Mouse (Mus musculus): ENCODE results near the gene Trim30b.
"Not testable (repeated sequence)": the region's sequence is repeated elsewhere in the genome, so short reads cannot be mapped to it uniquely, and the experiment has no call there.

The Trim30b gene

DNA sequence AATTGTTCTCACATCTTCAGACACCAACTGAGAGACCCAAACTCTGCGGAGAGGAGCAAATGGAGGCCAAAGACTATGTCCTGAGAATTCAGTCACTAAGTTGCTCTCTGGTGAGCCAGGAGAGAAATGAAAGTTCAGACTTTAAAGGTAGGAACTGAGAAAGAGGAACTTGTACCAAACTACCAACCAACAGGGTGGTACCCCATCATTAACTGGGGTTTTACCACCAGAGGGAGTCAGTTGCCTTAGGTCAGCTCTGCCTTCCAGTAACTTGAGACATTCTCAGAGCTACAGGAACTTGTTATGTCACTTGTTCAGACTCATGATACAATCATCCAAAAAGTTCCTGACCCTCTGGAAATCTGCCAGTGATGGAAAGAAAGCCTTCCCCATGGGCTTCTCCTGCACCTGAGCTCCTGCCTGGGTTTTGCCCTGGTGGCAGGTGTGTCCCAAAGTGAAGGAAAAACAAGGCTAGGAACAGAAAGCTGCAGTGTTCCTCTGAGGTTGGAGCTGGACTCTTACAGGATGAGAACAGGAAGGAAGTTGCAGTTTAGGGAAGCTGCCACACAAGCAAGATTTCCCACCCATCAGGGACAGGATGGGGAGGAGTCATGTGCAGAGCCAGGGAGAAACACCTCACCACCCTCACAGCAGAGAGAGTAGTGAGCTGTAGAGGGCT is at the start of gene Trim30b:
Gene Trim30b (minus strand): TSS at position 149 of the 679 bp plus-strand sequence.
- CTCF ChIA-PET, result no interaction called here

DNA sequence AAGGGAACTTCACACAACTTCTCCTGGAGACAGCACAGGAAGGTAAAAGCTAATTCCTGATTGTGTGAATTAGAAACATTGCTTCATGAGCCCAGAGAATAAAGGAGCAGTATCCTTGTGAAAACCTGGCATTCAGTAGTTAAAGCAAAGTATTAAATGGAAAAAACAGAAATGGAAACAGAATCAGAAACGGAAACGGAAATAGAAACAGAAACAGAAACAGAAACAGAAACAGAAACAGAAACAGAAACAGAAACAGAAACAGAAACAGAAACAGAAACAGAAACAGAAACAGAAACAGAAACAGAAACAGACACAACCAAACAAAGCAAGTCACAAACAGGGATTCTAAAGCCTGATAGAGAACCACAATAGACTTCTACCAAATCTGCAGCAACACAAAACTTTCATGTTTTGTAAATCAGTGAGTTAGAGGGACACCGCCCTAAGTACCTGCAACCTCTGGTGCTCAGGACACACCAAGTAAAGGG is 34.8 kb upstream of the Trim30b start:
- CTCF ChIA-PET, result no interaction called here

DNA sequence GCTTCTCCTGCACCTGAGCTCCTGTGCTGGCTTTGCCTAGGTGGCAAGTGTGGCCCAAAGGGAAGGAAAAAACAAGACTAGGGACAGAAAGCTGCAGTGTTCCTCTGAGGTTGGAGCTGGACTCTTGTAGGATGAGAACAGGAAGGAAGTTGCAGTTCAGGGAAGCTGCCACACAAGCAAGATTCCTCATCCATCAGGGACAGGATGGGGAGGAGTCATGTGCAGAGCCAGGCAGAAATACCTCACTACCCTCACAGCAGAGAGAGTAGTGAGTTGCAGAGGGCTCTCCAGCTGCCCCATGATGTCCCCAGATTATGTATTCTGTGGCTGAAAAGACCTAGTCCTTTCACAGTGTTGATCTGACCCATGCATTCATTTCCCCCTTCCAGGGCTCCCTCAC is 31.5 kb upstream of the Trim30b start:
- CTCF ChIA-PET, result no interaction called here

DNA sequence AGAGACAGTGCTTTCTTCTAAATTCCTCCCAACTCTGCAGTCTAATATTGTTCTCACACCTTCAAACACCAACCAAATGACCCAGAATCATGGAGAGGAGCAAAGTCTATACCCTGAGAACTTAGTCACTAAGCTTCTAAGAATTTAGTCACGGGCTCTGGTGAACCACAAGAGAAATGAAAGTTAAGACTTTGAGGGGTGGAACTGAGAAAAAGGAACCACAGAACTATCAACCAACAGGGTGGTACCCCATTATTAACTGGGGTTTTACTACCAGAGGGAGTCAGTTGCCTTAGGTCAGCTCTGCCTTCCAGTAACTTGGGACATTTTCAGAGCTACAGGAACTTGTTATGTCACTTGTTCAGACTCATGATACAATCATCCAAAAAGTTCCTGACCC is 31.0 kb upstream of the Trim30b start, which contains the start of gene Trim30c:
Gene Trim30c (minus strand): TSS at position 140 of the 400 bp plus-strand sequence.
- CTCF ChIA-PET, result no interaction called here

DNA sequence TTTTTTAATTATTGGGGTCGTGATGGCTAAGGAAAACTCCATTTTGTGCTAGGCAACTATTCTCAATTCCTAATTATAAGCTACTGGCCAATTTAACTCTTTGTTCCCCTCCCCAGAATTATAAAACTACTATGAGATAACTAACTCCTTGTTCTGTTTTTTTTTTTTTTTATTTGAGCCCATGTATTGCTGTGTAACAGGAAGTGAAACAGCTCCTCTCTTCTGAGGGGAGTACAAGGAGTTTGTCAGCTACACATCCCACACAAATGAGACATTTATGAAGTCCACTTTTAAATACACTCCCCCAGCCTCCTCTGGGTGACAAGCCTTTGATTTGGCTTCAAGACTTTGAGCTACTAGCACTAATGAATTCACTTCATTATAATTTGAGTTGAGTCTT is 28.8 kb upstream of the Trim30b start:
- CTCF ChIA-PET, result no interaction called here

DNA sequence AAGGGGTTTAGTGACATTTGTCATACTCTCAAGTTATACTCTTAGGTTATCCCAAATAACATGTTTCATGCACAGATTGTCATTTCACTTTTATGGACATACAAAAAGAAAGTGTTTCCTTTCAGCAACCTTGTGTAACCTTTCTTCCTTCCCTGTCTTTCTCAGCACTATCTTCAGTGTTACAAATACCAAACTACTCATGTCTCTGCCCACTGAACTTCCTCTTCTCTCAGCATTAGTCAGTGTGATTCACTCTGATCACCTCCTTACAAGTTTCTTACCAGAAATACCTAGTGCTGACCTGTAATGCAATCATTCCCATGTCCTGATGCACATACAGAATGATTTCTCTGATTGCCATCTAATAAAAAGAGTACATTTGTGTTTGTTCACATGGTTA is 3.3 kb downstream of the Trim30b start:
- CTCF ChIA-PET, result no interaction called here

DNA sequence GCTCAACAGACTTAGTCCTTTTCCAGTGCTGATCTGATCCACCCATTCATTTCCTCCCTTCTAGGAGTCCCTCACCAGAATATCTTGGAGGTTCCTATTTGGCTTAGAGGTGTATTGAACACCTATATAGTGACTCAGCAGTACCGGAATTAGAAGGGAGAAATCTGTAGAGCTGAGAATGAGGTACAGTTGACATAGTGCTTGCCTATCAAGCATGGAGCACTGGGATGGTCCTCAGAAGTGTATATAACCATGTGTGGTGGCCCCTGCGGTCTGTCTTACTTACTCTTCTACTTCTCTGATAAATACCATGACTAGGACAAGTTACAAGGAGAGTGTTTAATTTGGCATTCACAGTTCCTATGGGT is 16.1 kb downstream of the Trim30b start:
- CTCF ChIA-PET, result interaction anchor here (0.7 kb wide), 1 partner anchor 209 kb away, joined by 3 read pairs; no protein-coding TSS in a partner anchor

DNA sequence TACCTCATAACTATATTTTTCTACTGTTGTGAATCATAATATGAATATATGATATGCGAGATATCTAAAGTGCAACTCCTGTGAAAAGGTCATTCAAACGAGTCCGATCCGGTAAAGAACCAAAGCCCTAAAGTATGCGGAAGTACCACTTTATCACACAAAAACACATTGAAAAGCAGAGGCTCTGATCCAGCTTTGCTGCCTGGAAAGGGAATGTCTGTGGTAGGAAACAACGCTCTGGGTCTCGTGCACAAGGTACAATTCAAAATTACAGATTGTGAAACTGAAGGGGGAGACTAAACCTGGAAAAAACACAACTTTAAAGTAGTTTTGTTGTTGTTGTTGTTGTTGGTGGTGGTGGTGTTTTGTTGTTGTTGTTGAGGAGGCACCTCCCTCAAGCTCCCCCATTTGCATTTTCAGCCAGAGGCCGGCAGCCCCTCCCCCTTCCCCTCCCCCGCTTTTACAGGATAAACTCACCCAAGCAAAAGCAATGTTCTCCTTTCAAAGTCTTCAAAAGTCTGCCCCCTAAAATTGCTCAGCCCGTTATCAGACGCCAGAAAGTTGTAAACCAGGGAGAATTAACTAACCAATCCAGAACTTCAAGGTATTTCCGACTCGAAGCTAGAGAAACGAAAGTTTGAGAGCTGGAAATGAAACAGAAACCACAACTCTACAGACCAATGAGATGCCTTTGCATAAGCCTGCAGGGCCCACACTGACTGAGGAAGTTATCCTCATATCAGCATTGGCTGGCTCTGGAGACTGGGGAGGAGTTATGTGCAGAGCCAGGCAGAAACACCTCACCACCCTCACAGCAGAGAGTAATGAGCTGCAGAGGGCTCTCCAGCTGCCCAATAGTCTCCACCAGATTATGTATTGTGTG is 16.7 kb downstream of the Trim30b start, which contains the start of gene Trim12c:
Gene Trim12c (minus strand): TSS at position 646 of the 883 bp plus-strand sequence.
- CTCF ChIA-PET, result interaction anchor here (0.7 kb wide), 1 partner anchor 210 kb away, joined by 3 read pairs; no protein-coding TSS in a partner anchor

- CTCF ChIA-PET, result not testable (repeated sequence)
These were observed 21.6 kb downstream of the Trim30b start for GRCm38 (mm10) chr7:104348043-104348442.

DNA sequence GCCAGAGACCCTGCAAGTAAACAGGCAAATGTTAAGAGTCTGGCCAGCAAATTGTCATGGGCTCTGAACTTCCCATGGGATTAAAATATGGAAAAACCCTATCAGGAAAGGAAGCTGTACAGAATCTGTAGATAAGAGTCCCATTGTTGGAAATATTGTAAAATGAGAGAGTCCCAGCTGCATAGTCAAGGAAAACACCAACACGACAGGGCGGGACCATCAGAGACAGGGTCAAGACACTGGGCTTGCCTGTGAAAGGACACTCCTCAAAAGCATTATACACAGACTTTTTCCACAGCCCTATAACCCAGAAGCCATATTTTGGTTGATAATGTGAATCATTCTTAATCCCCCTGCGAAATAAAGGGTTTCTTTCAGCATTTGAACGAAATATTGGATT is 28.9 kb downstream of the Trim30b start:
- CTCF ChIA-PET, result not testable (repeated sequence)

DNA sequence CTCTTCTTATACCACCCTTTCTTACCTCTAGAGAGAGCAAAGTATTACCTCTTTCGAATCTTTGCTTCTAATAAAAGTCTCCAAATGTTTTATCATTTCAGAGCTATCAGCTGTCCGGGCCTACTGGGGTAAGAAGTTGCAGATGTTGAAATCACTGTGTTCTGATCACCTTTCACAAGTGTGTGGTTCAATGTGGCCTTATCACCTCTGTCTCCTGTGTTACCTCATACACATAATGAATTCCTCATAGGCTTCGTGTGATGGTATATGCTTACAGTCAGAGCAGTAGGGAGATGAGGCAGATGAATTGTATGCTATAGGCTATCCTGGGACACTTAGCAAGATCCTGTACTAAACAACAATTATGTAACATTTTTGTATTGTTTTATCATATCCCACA is 34.1 kb downstream of the Trim30b start:
- CTCF ChIA-PET, result not testable (repeated sequence)

- CTCF ChIA-PET, result interaction anchor here (0.5 kb wide), 1 partner anchor 45 kb away, joined by 3 read pairs; no protein-coding TSS in a partner anchor
These were observed 40.5 kb downstream of the Trim30b start, which contains the start of gene Trim34b for GRCm38 (mm10) chr7:104329171-104329570. Gene Trim34b (plus strand): TSS chr7:104329471.

GRCm38 (mm10) chr7:104322028-104322427 is 47.7 kb downstream of the Trim30b start:
- CTCF ChIA-PET, result no interaction called here

DNA sequence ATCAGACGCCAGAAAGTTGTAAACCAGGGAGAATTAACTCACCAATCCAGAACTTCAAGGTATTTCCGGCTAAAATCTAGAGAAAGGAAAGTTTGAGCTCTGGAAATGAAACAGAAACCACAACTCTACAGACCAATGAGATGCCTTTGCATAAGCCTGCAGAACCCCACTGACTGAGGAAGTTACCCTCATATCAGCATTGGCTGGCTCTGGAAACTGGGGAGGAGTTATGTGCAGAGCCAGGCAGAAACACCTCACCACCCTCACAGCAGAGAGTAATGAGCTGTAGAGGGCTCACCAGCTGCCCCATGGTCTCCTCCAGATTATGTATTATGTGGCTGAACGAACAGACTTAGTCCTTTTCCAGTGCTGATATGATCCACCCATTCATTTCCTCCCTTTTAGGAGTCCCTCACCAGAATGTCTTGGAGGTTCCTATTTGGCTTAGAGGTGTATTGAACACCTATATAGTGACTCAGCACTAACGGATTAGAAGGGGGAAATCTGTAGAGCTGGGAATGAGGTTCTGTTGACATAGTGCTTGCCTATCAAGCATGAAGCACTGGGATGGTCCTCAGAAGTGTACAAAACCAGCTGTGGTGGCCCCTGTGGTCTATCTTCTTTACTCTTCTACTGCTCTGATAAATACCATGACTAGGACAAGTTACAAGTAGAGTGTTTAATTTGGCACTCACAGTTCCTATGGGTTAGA is 54.2 kb downstream of the Trim30b start, which contains the start of gene Trim12a:
Gene Trim12a (minus strand): TSS at position 98 of the 712 bp plus-strand sequence.
- CTCF ChIA-PET, result not testable (repeated sequence)

DNA sequence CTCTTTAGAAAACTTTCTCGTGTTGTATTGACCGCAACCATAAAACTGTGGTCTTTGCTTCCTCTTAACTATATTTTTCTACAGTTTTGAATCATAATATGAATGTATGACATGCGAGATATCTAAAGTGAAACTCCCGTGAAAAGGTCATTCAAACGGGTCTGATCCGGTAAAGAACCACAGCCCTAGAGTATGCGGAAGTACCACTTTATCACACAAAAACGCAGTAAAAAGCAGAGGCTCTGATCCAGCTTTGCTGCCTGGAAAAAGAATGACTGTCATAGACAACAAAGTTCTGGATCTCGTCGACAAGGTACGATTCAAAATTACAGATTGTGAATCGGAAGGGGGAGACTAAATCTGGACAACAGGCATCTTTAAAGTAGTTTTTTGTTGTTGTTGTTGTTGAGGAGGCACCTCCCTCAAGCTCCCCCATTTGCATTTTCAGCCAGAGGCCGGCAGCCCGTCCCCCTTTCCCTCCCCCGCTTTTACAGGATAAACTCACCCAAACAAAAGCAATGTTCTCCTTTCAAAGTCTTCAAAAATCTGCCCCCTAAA is 54.8 kb downstream of the Trim30b start:
- CTCF ChIA-PET, result no interaction called here

Measured in spleen, embryonic (tissue).